Mouse (Mus musculus): Measurements from ENCODE around the gene Med16.

The Med16 gene

GRCm38 (mm10) chr10:79908167-79909091 is at the start of gene Med16:
TSS of gene Med16 (minus strand) at chr10:79908923.
- DNase-seq: peak; percentile 98

GRCm38 (mm10) chr10:79958140-79958816 is 49.6 kb upstream of the Med16 start:
- peak; percentile 82 for DNase-seq

GRCm38 (mm10) chr10:79956643-79957154 is 48.0 kb upstream of the Med16 start:
- DNase-seq: no peak

DNA sequence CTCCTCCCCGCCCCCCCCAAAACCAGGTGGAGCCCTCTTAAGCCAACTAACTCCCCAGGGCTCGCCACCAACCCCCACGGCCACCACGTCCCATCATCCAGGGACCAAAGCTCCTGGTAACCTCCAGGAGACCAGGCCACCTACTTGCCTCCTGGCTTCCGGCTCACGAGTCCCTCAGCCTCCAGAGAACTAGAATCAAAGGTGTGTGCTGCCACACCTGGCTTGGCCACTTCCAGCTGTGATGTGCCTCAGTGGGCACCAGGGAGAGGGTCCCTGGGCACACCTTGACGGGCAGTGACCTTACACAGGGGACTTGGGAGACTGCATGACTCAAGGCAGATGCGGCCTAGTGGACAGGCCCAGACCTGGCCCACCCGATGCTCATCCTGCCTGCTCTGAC is 47.0 kb upstream of the Med16 start:
- DNase-seq: no peak

DNA sequence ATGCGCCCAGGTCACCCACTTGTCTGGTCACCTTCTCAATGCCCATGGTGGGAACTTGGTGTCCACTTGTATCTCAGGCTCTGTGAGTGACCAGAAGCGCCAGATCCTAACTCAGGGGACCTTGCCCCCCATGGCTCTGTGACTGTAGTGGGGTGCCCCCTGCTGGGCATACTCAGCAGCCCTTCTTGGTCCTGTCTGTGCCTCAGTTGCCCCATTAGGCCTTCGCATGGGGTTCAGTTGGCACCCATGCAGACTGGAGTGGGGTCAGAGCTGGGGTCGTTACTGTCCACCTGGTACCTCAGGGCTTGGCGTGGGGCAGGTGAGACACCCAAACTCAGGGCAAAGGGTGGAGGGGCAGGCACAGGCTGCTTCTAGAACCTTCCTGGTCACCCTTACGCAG is 45.2 kb upstream of the Med16 start:
- no peak for DNase-seq

GRCm38 (mm10) chr10:79950661-79951060 is 41.9 kb upstream of the Med16 start:
- DNase-seq: no peak

- no peak for DNase-seq
These were observed 41.1 kb upstream of the Med16 start for GRCm38 (mm10) chr10:79949873-79950272.

DNA sequence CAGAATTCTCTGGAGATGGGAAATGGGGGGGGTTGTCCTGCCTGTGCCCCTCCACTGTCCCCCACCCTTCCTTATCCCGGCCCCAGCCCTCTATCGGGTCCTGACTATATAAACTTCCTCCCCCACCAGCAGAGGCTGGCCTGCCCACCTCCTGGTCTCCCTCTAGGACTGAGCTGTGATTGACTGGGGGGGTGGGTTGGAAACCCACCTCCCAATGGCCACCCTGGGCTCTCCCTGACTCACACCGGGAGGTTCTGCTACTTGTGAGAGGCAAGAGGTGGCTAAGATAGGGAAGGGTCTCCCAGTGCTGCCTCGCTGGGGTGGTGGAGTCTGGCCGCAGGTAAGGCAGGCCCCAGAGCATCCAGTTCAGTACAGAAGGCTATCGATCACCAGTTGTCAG is 38.8 kb upstream of the Med16 start:
- no peak for DNase-seq

GRCm38 (mm10) chr10:79946752-79947322 is 38.1 kb upstream of the Med16 start:
- no peak for DNase-seq

GRCm38 (mm10) chr10:79945507-79946234 is 36.9 kb upstream of the Med16 start:
- no peak for DNase-seq

GRCm38 (mm10) chr10:79943471-79943901 is 34.8 kb upstream of the Med16 start:
- DNase-seq: no peak

GRCm38 (mm10) chr10:79942988-79943387 is 34.3 kb upstream of the Med16 start:
- no peak for DNase-seq

DNA sequence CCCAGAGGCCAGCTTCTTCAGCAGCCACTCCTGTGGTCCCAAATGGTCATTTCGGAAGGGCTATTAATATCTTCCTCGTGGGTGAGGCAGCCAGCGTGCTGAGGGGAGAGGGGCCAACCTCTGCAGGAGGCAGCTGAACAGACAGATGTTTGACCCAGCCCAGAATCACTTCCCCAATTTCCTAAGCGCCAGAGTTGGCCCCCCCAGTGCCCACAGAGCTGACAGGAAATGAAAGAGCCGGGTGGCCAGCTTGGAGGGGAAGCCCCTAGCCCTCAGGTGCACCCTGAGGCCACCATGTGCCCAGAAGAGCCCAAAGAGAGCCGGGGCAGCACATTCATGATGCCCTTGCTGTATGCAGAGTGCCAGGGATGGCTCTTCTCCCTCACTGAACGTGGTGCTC is 32.0 kb upstream of the Med16 start:
- no peak for DNase-seq

- DNase-seq: no peak
These were observed 29.2 kb upstream of the Med16 start for GRCm38 (mm10) chr10:79937775-79938526.

DNA sequence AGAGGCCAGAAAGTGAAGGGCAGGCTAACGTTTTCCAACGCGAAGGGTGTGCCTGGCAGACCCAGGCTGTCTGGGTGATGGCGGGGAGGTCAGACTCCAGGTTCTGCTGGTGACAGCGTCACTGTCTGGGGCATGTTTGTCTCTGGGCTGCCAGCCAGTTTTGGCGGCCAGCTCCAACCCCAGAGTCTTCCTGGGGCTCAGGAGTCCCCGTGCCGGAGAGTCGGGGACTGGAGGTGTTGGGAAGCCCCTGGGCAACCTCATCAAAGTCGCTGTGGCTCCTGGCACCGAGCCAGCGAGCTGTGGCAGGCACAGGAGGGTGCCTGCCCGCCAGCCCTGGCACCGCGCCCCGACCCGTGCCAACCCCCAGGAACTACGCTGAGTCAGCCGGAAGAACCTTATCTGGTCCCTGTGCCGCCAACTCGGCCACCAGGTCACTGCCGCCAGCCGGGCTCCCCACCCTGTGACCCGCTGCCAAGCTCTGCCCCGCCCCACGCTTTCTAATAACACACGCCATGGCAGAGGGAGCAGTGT is 28.3 kb upstream of the Med16 start:
- peak; percentile 76 for DNase-seq

- no peak for DNase-seq
These were observed 27.7 kb upstream of the Med16 start for GRCm38 (mm10) chr10:79936284-79936910.

DNA sequence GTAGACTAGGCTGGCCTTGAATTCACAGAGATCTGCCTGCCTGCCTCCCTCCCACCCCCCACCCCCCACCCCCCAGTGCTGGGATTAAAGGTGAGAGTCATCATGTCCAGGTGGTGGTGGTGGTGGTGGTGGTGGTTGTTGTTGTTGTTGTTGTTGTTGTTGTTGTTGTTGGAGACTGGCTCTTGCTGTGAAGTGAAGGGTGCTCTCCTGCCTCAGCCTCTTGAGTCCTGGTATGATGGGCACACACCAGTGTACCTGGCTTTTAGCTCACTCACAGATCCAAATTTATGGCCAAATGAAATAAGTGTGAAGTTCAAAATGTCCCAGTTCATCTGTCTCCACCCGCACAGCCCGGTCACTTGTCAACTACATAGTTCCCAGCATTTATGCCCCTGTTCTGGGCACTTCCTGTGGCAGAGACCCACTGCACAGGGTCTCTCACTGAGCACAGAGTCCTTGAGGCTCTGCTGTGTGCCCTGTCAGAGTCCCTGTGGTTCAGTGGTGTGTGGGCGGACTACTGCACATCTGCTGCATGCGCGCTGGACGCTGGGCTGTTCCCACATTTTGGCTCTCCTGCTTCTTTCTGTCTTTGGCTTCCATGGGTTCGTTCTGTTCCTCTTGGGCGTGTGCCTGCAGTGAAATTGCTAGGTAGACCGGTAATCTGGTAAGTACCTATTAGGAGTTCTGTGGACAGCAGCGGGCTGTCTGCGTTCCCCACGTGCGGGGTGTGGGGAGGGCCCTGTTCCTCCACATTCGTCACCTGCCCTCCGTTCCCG is 26.3 kb upstream of the Med16 start:
- no peak for DNase-seq

DNA sequence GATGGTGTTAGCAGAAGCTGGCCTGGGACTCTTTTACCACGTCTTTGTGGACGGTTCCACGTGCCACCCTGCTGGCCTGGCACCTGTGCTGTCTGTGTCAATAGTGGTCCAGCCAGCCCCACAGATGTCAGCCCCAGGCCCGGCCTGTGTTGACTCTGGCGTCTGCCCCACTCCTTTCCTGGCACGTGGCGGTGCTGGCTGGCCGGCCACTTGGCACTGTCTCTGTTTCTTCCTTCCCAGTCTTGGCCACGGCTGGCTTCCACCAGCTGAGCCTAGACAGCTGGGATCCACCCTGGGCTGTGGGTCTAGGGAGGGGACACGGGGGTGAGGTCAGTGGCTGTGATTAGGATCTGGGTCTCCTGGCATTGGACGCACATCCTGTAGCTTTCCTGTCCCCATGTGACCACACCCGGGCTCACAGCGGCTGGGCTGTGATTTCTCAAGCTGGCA is 25.6 kb upstream of the Med16 start:
- DNase-seq: peak; percentile 79

DNA sequence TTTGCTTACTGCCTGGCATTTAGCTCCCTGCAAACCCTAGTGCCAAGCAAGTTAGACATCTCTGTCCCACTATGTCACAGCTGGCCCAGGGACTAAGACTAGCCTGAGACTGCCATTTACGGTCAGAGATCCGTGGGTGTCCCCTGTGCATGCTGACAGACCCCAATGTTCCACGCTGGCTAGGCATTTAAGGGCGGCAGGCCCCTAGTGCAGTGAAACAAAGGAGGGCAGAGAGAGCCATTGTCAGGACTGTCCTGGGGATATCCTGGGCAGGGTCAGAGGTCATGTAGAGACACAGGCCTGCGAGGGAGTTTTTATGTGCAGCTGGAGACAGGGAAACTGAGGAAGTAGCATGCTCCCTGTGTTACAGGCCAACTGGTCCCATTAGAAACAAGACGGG is 25.1 kb upstream of the Med16 start:
- peak; percentile 45 for DNase-seq

- DNase-seq: peak; percentile 62
These were observed 24.5 kb upstream of the Med16 start for GRCm38 (mm10) chr10:79933145-79933679.
